Mouse (Mus musculus) neural tube, embryonic 13.5 days (tissue): ENCODE data around the gene Pitpnc1. TPM values are rescaled to one million over a fixed set of nuclear protein-coding genes. Genes with fewer than 3 reads are reported as not detected.

Experiments used
- ATAC-seq: fragments of 200-750 bp; cut with Nextera tagmentation; 2 replicates; pipeline ENCODE4 v1.8.0; 2017; ENCODE audit warnings: low read depth, mild to moderate bottlenecking, moderate TSS enrichment, moderate library complexity
- H3K27ac ChIP-seq: fragments of 300-500 bp; sonication (generic); replicated peaks from 2 replicates; pipeline ENCODE4 v1.5.1; 2015; ENCODE audit warnings: moderate library complexity, mild to moderate bottlenecking, inconsistent platforms
- H3K27me3 ChIP-seq: fragments of 300-500 bp; sonication (generic); 2 replicates; pipeline ENCODE4 v1.6.1; 2015; ENCODE audit warnings: mild to moderate bottlenecking, inconsistent platforms
- H3K36me3 ChIP-seq: fragments of 300-500 bp; sonication (generic); 2 replicates; pipeline ENCODE4 v1.6.1; 2015; ENCODE audit warnings: mild to moderate bottlenecking, inconsistent platforms
- H3K4me1 ChIP-seq: fragments of 300-500 bp; sonication (generic); replicated peaks from 2 replicates; pipeline ENCODE4 v1.6.1; 2015; ENCODE audit warnings: inconsistent platforms
- H3K4me2 ChIP-seq: fragments of 300-500 bp; sonication (generic); 2 replicates; pipeline ENCODE4 v1.6.1; 2015; ENCODE audit warnings: inconsistent platforms, mild to moderate bottlenecking, moderate library complexity
- H3K4me3 ChIP-seq: fragments of 300-500 bp; sonication (generic); 2 replicates; pipeline ENCODE4 v1.5.1; 2015; ENCODE audit warnings: mild to moderate bottlenecking, inconsistent platforms
- H3K9ac ChIP-seq: fragments of 300-500 bp; sonication (generic); 2 replicates; pipeline ENCODE4 v1.6.1; 2015; ENCODE audit warnings: moderate library complexity, mild to moderate bottlenecking, inconsistent platforms
- H3K9me3 ChIP-seq: fragments of 300-500 bp; sonication (generic); 2 replicates; pipeline ENCODE4 v1.6.1; 2016; ENCODE audit warnings: inconsistent platforms
- WGBS: fragments of 180-500 bp; shearing (Covaris S2); methylation state at CpG from one replicate; pipeline ENCODE4 v1.1.7; 2015; 5-methylcytosine and 5-hydroxymethylcytosine counted together
- polyA plus RNA-seq: library from polyadenylated mRNA; unstranded; fragments of >200 nt; fragmentation: Nextera tagmentation; extraction: Ambion mirVana; gene quantifications from 2 replicates; pipeline ENCODE4 v1.2.1, GENCODE M21; 2015

Gene Pitpnc1
- polyA plus RNA-seq, 1 experiment from 2014 or later: 39.2 TPM

- Histone ChIP-seq H3K4me1 (no peaks in the 10 kb centered on the region), H3K9me3 (no peaks in the 10 kb centered on the region), H3K4me3 (no peak overlapping the region), H3K27ac (no peak overlapping the region), H3K27me3 (no peaks in the 10 kb centered on the region), H3K9ac (no peak overlapping the region), H3K36me3 (peaks cover 20% of the 10 kb centered on the region), H3K4me2 (no peak overlapping the region)
- WGBS: 88% methylated on average over 7 of the region's 7 CpGs
- ATAC-seq: no peak
Measured at GRCm38 (mm10) chr11:107251460-107251859, 219.0 kb downstream of the Pitpnc1 start.

- peaks cover 23% of the 10 kb centered on the region for H3K36me3 ChIP-seq
- H3K4me1 ChIP-seq: no peaks in the 10 kb centered on the region
- no peak overlapping the region for H3K27ac ChIP-seq
- H3K4me3 ChIP-seq: no peak overlapping the region
- no peak overlapping the region for H3K4me2 ChIP-seq
- WGBS: 93% methylated on average over 8 of the region's 8 CpGs
- H3K9ac ChIP-seq: no peak overlapping the region
- no peaks in the 10 kb centered on the region for H3K27me3 ChIP-seq
- ATAC-seq: no peak
- H3K9me3 ChIP-seq: no peaks in the 10 kb centered on the region
Measured at GRCm38 (mm10) chr11:107250882-107251281, 219.6 kb downstream of the Pitpnc1 start.

- 81% methylated on average over 7 of the region's 7 CpGs for WGBS
- Histone ChIP-seq H3K4me3 (no peak overlapping the region), H3K9ac (no peak overlapping the region), H3K4me2 (no peak overlapping the region), H3K27me3 (no peaks in the 10 kb centered on the region), H3K9me3 (no peaks in the 10 kb centered on the region), H3K27ac (no peak overlapping the region), H3K4me1 (no peaks in the 10 kb centered on the region), H3K36me3 (peaks cover 26% of the 10 kb centered on the region)
- ATAC-seq: 0 out of 2 replicates have a peak, but pooled peaks have one; percentile 32
Measured at GRCm38 (mm10) chr11:107248753-107249152, 221.7 kb downstream of the Pitpnc1 start.

- 90% methylated on average over 7 of the region's 7 CpGs for WGBS
- no peak overlapping the region for H3K27ac ChIP-seq
- H3K4me3 ChIP-seq: no peak overlapping the region
- H3K9me3 ChIP-seq: no peaks in the 10 kb centered on the region
- H3K36me3 ChIP-seq: peaks cover 10% of the 10 kb centered on the region
- ATAC-seq: no peak
- no peaks in the 10 kb centered on the region for H3K4me1 ChIP-seq
- H3K9ac ChIP-seq: no peak overlapping the region
- H3K4me2 ChIP-seq: no peak overlapping the region
- H3K27me3 ChIP-seq: no peaks in the 10 kb centered on the region
Measured at GRCm38 (mm10) chr11:107245657-107246056, 224.8 kb downstream of the Pitpnc1 start.

- 79% methylated on average over 6 of the region's 6 CpGs for WGBS
- Histone ChIP-seq H3K4me1 (no peaks in the 10 kb centered on the region), H3K36me3 (peaks cover 5% of the 10 kb centered on the region; the same call in 1 of the 2 replicates), H3K27me3 (no peaks in the 10 kb centered on the region), H3K9ac (no peak overlapping the region), H3K4me3 (no peak overlapping the region), H3K4me2 (no peak overlapping the region), H3K9me3 (no peaks in the 10 kb centered on the region), H3K27ac (no peak overlapping the region)
- no peak for ATAC-seq
Measured at GRCm38 (mm10) chr11:107243126-107243525, 227.4 kb downstream of the Pitpnc1 start.

- no peaks in the 10 kb centered on the region for H3K27me3 ChIP-seq
- H3K4me1 ChIP-seq: no peaks in the 10 kb centered on the region
- no peak for ATAC-seq
- WGBS: 91% methylated on average over 7 of the region's 7 CpGs
- peaks cover 5% of the 10 kb centered on the region; the same call in 1 of the 2 replicates for H3K36me3 ChIP-seq
- no peak overlapping the region for H3K4me3 ChIP-seq
- no peak overlapping the region for H3K4me2 ChIP-seq
- H3K9me3 ChIP-seq: no peaks in the 10 kb centered on the region
- H3K9ac ChIP-seq: no peak overlapping the region
- H3K27ac ChIP-seq: no peak overlapping the region
Measured at GRCm38 (mm10) chr11:107241678-107242077, 228.8 kb downstream of the Pitpnc1 start.

- Histone ChIP-seq H3K9ac (no peak overlapping the region), H3K9me3 (no peaks in the 10 kb centered on the region), H3K27me3 (no peaks in the 10 kb centered on the region), H3K27ac (no peak overlapping the region), H3K4me1 (no peaks in the 10 kb centered on the region), H3K4me3 (no peak overlapping the region), H3K36me3 (no peaks in the 10 kb centered on the region), H3K4me2 (no peak overlapping the region)
- 89% methylated on average over 6 of the region's 6 CpGs for WGBS
- no peak for ATAC-seq
Measured at GRCm38 (mm10) chr11:107238506-107238905, 232.0 kb downstream of the Pitpnc1 start.

GRCm38 (mm10) chr11:107237532-107237931 lies 233.0 kb downstream of the Pitpnc1 start:
- 0 out of 2 replicates have a peak, but pooled peaks cover 5% of the 10 kb centered on the region for H3K36me3 ChIP-seq
- H3K9ac ChIP-seq: no peak overlapping the region
- no peak overlapping the region for H3K27ac ChIP-seq
- ATAC-seq: no peak
- no peaks in the 10 kb centered on the region for H3K27me3 ChIP-seq
- no peak overlapping the region for H3K4me3 ChIP-seq
- H3K4me1 ChIP-seq: no peaks in the 10 kb centered on the region
- WGBS: 92% methylated on average over 4 of the region's 4 CpGs
- no peaks in the 10 kb centered on the region for H3K9me3 ChIP-seq
- no peak overlapping the region for H3K4me2 ChIP-seq

GRCm38 (mm10) chr11:107233252-107233890 lies 237.1 kb downstream of the Pitpnc1 start:
- H3K27me3 ChIP-seq: no peaks in the 10 kb centered on the region
- H3K4me1 ChIP-seq: 0 out of 2 replicates have a peak, but pooled peaks cover 12% of the 10 kb centered on the region
- no peaks in the 10 kb centered on the region for H3K9me3 ChIP-seq
- no peak overlapping the region for H3K27ac ChIP-seq
- H3K36me3 ChIP-seq: peaks cover 22% of the 10 kb centered on the region
- no peak overlapping the region for H3K4me3 ChIP-seq
- no peak overlapping the region for H3K4me2 ChIP-seq
- no peak overlapping the region for H3K9ac ChIP-seq
- ATAC-seq: no peak
- 80% methylated on average over 5 of the region's 5 CpGs for WGBS

GRCm38 (mm10) chr11:107230128-107230527 lies 240.4 kb downstream of the Pitpnc1 start:
- ATAC-seq: no peak
- Histone ChIP-seq H3K27me3 (no peaks in the 10 kb centered on the region), H3K4me3 (no peak overlapping the region), H3K4me2 (no peak overlapping the region), H3K9ac (no peak overlapping the region), H3K36me3 (peaks cover 33% of the 10 kb centered on the region), H3K4me1 (0 out of 2 replicates have a peak, but pooled peaks cover 12% of the 10 kb centered on the region), H3K9me3 (no peaks in the 10 kb centered on the region), H3K27ac (peak overlapping the region; percentile 28; the same call in 1 of the 2 replicates)
- WGBS: 30% methylated on average over 10 of the region's 10 CpGs

GRCm38 (mm10) chr11:107226431-107226830 lies 244.1 kb downstream of the Pitpnc1 start:
- H3K27me3 ChIP-seq: no peaks in the 10 kb centered on the region
- no peak overlapping the region for H3K4me3 ChIP-seq
- H3K9ac ChIP-seq: no peak overlapping the region
- 97% methylated on average over 1 of the region's 1 CpGs for WGBS
- peaks cover 26% of the 10 kb centered on the region; the same call in 1 of the 2 replicates for H3K4me1 ChIP-seq
- no peak overlapping the region for H3K4me2 ChIP-seq
- no peak for ATAC-seq
- no peak overlapping the region for H3K27ac ChIP-seq
- no peaks in the 10 kb centered on the region for H3K9me3 ChIP-seq
- H3K36me3 ChIP-seq: peaks cover 22% of the 10 kb centered on the region

GRCm38 (mm10) chr11:107226013-107226412 lies 244.5 kb downstream of the Pitpnc1 start:
- Histone ChIP-seq H3K4me1 (peaks cover 26% of the 10 kb centered on the region; the same call in 1 of the 2 replicates), H3K9me3 (no peaks in the 10 kb centered on the region), H3K9ac (no peak overlapping the region), H3K27me3 (no peaks in the 10 kb centered on the region), H3K4me2 (no peak overlapping the region), H3K36me3 (peaks cover 22% of the 10 kb centered on the region), H3K4me3 (no peak overlapping the region), H3K27ac (no peak overlapping the region)
- WGBS: 93% methylated on average over 10 of the region's 10 CpGs
- ATAC-seq: no peak

GRCm38 (mm10) chr11:107225301-107225700 lies 245.2 kb downstream of the Pitpnc1 start:
- Histone ChIP-seq H3K4me2 (no peak overlapping the region), H3K36me3 (peaks cover 22% of the 10 kb centered on the region), H3K4me1 (peaks cover 22% of the 10 kb centered on the region; the same call in 1 of the 2 replicates), H3K27ac (no peak overlapping the region), H3K27me3 (no peaks in the 10 kb centered on the region), H3K4me3 (no peak overlapping the region), H3K9ac (no peak overlapping the region), H3K9me3 (no peaks in the 10 kb centered on the region)
- 85% methylated on average over 5 of the region's 5 CpGs for WGBS
- no peak for ATAC-seq
